Mouse (Mus musculus) ovary, postnatal 10 days (tissue): Measurements from ENCODE around the gene 1700008O03Rik.

Experiments
- DNase-seq: peaks from one replicate; pipeline ENCODE4 v3.0.0; 2022; ENCODE audit warnings: low spot score

1700008O03Rik gene

DNA sequence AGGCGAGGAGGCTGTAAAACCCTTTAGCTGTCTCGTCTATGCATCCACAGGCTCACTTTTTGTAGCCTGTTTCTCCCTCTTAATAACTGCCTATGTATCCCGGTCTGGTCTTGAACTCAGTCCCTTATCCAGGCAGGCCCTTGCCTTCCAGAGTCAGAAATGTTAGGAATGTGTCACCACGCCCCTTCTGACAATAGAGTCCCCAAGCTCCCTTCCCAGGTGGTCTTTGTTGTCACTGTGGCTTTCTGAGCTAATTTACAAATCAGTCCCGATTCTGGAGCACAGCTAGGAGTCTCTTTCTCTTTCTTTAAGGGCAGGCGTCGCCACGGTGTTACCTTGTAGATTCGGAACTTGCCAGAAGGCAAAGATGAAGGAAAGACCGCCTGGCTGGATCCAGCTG, 10.4 kb downstream of the 1700008O03Rik start:
- DNase-seq = no peak

DNA sequence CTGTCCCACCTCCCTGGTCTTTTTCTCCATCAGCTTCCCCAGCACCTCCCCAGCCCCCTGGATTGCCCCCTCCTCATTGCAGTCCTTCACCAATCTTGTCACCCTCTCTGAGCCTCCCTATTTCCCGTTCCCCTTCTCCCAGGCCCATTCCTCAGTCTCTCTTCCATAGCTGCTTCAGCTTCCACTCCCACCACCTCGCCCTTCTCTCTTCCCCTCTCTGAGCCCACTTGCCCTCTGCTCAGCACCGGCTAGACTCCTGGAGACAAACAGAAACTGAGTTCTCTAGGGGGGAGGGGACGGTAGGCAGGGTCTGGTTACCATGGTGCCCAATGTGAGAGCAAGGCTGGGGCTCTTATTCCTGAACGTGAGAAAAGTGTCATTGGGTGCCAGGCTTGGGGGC, 10.9 kb downstream of the 1700008O03Rik start:
- no peak for DNase-seq

- peak; percentile 68 for DNase-seq
These were observed 11.5 kb downstream of the 1700008O03Rik start for GRCm38 (mm10) chr7:44373889-44374652.

DNA sequence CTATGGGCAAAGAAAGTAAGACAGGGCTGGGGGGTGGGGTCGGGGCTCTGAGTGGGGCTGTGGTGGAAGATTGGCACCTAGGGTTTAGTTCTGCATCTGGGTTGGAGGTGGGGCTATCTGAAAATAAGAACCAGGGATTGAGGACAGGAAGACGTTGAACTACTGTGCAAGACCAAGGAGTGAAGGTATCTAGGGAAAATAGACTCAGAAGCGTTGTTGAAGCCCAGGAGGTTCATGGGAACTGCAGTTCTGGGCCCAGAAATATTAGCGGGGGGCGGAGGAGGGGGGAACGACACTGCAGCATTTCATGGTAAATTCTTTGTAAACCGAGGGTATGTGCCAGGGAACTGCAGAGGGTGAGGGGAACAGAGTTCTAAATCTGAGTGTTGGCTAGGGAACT, 12.2 kb downstream of the 1700008O03Rik start:
- DNase-seq = no peak

DNA sequence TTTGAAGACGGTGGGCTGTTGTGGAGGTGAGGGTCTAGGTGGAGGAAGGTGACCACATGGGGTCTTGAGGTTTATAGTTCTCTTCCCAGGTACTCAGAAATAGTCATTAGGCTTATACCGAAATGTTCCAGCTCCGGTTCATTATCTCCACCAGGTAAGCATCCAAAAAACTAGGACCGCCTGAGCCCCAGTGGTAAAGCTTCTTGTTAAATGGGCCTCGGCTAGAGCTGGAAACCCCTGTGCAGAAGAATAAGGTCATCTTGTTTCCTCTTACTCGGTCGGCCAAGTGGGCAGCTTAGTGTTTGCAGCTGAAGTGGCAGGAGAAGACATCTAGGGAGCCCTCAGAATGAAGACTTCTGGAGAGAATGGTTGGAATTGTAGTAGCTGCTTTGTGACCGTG, 12.9 kb downstream of the 1700008O03Rik start:
- DNase-seq = no peak

DNA sequence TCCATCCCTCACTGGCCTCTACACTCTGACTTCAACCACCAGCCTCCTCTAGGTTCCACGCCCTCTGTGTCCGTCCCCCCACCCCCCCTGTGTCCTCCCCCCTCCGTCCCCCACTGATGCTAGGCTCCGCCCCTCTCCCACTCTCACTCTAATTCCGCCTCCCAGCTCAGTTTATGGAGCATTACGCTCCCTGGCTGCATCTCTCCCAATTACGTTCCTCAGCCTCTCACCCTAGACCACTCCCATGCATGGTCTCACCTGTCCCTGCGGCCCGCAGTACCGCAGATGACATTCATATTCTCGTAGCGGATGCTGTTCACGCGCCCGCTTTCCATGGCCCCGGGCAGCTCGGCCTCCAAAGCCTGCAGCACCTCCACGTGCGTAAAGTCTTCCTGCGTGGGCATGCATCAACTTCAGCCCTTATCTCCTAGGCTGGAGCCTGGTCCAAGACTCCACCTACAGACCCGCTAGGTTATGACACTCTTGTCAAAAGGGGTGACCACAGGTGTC, 24.8 kb downstream of the 1700008O03Rik start:
- DNase-seq = no peak

GRCm38 (mm10) chr7:44359908-44360672, 25.5 kb downstream of the 1700008O03Rik start:
- peak; percentile 70 for DNase-seq

DNA sequence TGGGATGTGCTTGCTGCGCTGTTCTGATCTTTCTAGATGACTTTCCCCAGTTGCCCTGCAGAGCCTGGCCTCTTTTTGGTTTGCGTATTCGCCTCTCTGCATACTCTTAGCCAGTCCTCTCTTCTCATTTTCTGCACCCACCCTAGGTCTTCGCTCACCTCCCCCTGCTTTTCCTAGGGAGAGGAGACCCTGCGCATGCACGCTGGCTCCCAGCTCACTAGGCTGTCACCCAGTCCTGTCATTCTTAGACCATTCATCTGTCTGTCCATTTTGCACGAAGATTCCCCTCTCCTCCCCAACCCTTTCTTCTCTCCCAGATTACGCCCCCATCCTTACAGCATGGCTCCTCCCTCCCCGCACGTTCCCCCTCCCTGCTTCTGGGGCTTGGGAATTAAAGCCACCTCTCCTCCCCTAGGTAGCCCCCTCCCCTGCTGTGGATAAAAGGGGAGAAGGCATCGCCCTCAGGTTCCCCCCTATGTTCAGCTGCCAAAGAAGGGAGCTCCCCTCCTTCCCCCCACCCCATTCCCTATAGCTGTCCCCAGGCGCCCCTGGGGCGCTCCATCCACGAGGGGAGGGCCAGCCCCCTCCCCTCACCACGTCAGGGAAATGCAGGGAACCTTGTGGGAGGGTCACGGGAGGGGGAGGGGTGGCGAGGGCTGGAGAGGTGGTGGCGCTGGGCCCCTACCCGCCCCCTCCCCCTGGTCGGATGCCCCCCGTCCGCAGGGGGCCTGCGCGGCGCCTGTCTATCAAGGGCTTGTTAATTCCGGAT, 26.6 kb downstream of the 1700008O03Rik start:
- no peak for DNase-seq

GRCm38 (mm10) chr7:44358012-44358411, 27.6 kb downstream of the 1700008O03Rik start:
- no peak for DNase-seq

- DNase-seq = no peak
These were observed 28.1 kb downstream of the 1700008O03Rik start for GRCm38 (mm10) chr7:44357531-44357930.

DNA sequence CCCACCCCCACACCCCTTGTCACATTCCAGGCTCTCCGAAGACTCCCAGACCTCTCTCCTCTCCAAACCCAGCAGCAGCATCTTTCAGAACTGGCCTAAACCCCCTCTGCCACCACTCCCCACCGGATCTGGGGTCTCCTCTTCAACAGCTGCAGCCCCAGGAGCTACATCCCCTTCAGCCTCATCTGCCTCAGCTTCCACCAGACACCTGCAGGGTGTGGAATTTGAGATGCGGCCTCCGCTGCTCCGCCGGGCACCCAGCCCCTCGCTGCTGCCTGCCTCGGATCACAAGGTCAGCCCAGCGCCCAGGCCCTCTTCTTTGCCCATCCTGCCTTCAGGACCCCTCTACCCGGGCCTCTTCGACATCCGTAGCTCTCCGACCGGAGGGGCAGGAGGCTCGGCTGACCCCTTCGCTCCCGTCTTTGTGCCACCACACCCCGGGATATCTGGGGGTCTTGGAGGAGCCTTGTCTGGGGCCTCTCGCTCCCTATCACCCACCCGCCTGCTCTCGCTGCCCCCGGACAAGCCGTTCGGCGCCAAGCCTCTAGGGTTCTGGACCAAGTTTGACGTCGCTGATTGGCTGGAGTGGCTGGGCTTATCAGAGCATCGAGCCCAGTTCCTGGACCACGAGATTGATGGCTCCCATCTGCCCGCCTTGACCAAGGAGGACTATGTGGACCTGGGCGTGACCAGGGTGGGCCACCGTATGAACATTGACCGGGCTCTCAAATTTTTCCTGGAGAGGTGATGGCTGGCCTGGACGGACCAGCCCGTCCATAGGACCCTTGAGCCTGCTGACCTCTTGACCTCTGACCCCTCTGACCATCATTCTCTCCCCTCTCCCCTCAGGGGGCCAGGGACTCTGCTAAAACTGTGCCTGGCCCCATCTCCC, 28.8 kb downstream of the 1700008O03Rik start:
- no peak for DNase-seq

- no peak for DNase-seq
These were observed 30.2 kb downstream of the 1700008O03Rik start for GRCm38 (mm10) chr7:44355411-44355810.

GRCm38 (mm10) chr7:44353601-44354340, 31.8 kb downstream of the 1700008O03Rik start:
- no peak for DNase-seq

- DNase-seq = no peak
These were observed 32.6 kb downstream of the 1700008O03Rik start for GRCm38 (mm10) chr7:44352750-44353600.

GRCm38 (mm10) chr7:44351881-44352749, 33.5 kb downstream of the 1700008O03Rik start:
- no peak for DNase-seq

GRCm38 (mm10) chr7:44350957-44351711, 34.5 kb downstream of the 1700008O03Rik start:
- peak; percentile 61 for DNase-seq

- DNase-seq = no peak
These were observed 36.6 kb downstream of the 1700008O03Rik start for GRCm38 (mm10) chr7:44349043-44349442.

DNA sequence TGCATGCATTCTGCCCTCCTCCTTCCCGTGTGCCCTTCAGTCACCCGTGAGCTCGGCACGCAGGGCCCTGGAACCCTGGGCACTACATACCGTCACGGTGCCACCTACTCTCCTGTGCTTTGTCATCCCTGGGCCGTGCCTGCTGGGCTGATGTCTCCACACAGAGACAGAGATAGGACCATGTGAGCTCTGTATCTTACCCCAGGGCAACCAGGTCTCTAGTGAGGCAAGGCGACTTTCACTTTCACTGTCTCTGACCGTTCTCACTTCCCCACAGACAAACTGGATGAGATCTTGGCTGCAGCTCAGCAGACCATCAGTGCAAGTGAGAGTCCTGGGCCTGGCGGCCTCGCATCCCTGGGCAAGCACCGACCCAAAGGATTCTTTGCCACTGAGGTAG, 41.0 kb downstream of the 1700008O03Rik start:
- DNase-seq = no peak
